Mouse (Mus musculus) liver (tissue): ENCODE measurements around the gene Smarcc2.

Experiments used
- DNase-seq: peaks from one replicate; pipeline ENCODE4 v3.0.0-alpha.2; 2020; ENCODE audit warnings: mixed read lengths

Smarcc2 gene

GRCm38 (mm10) chr10:128522351-128522750, 63.3 kb downstream of the Smarcc2 start:
- DNase-seq = no peak

DNA sequence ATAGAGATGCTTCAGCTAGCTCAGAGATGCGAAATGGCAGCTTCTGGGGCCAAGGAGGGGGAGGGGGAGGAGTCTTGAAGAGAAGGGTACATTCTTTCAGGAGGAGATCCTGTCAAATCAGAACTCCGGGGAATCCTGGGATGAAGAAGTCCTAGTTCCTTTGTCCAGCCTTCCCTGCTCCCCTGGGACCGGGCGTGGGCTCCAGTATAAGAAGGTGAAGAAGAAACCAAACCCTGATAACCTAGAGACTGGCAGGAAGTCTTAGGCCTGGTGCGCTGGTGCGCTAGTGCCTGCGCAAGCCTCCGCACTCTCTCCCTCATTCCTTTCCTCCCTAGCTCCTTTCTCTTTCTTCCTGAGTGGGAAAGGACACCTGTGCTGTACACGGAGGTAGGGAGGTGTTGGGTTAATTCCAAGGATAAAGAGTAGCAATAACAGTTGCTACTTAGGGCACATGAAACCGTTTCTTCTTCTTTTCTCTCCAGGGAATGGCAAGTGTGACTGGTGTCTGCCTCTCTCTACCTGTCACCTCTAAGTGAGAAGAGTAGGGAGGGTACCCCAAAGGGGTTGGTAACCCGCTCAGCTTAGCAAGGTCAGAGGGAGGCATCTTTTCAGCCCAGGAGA, 65.2 kb downstream of the Smarcc2 start:
- DNase-seq = no peak

DNA sequence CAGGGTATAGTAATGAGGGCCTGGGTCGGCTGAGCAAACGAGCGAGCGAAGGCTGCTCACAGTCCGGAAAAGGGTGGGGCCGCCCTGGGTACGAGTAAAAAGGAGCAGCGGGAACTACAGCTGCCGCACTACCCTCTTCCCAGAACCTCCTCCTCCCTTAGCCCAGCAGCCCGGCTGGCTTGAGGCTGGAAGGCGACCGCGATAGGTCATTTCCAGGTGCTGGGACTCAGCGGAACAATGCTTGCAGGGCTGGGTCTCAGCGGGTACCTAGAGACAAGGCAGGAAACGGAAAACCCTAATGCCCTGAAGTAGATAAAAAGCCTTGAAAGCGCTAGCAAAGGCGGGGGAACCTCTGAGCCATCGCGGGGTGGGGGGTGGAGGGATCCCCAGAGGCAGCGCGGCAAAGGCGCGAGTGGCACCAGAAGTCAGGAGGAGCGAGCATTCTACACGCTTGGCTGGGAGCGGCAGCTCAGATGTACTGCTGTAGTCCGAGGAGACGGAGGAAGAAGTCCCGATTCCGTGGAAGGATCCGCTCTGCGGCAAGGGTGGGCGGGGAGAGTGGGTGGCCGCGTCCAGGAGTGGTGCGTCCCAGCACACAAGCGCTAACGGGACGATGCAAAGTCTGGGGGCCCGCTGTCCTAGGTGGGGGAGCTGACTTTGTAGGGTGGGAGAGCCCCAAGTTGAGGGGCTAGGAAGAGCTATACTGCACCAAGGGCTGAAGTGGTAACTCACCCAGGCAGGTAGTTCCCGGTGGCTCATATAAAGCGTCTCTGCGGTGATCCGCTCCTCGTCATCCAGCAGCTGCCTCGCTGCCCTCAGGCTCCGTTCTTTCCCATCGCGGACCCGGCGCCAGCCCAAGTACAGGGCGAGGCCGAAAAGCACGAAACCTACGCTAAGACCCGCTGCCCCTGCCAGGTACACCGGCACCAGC, 65.9 kb downstream of the Smarcc2 start:
- peak; percentile 63 for DNase-seq

GRCm38 (mm10) chr10:128525671-128526308, 66.7 kb downstream of the Smarcc2 start, which contains the start of gene Esyt1:
Esyt1 (minus strand) TSS chr10:128525871.
- DNase-seq = peak; percentile 95

- no peak for DNase-seq
Measured at GRCm38 (mm10) chr10:128526366-128527356, 67.6 kb downstream of the Smarcc2 start.

DNA sequence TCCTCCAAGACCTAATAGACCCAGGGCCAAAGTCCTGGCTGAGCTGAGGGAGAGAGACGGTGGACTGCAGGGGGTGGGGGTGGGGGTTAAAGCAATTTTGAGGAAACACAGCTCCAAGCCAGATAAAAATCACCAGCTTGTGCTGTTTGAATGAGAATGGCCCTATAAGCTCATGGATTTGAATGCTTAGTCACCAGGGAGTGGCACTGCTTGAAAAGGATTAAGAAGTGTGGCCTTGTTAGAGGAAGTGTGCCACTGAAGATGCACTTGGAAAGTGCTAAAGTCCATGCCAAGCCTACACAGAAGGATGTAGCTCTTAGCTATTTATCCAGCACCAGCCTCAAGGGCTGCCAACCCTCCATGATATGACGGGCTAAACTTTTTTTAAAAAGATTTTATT, 76.2 kb downstream of the Smarcc2 start:
- DNase-seq = no peak

DNA sequence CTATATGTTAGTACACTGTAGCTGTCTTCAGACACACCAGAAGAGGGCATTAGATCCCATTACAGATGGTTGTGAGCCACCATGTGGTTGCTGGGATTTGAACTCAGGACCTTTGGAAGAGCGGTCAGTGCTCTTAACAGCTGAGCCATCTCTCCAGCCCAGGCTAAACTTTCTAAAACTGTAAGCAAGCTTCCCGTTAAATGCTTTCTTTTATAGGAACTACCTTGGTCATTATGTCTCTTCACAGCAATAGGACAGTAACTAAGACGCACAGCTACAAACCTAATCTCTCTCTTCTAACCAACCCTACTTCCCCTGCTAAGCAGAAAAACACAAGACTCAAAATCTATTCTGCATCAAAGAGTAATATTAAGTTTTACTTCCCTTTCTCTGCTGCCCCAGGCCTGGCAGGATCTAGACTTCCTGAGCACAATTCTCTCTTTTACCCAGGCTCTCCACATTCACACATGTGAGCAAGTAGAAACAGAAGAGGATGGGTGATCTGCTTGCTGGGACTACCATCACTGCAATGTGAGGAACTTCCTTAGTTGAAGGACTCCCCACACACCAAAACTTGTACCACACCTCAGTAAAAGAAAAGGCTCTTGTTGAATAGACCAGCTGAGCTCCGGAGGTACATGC, 76.7 kb downstream of the Smarcc2 start:
- no peak for DNase-seq

DNA sequence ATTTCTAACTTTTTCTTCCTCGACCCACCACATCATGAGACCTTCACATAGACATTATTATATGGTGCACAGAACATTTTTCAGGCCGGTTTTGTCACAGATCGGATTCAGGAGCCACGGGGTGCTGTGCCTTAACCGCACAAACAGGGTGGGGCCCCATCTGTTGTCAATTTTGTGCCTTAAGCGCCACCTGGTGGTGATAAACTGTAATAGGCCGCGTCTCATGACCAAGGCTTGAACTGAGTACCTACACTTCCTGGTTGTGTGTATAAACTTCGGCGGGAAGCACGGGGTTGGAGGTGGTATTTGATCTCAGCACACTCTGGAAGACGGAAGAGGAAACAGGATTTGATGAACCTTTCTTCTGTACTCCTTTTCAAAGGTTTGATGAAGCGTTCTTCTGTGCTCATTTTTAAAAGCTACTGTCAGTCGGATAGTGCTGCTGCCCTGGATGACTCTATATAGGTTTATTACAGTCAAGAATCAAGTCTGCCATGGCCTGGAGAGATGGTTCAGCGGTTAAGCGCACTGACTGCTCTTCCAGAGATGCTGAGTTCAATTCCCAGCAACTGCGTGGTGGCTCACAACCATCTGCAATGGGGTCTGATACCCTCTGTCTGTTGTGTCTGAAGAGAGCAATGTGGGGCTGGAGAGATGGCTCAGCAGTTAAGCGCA, 77.4 kb downstream of the Smarcc2 start:
- peak; percentile 91 for DNase-seq

DNA sequence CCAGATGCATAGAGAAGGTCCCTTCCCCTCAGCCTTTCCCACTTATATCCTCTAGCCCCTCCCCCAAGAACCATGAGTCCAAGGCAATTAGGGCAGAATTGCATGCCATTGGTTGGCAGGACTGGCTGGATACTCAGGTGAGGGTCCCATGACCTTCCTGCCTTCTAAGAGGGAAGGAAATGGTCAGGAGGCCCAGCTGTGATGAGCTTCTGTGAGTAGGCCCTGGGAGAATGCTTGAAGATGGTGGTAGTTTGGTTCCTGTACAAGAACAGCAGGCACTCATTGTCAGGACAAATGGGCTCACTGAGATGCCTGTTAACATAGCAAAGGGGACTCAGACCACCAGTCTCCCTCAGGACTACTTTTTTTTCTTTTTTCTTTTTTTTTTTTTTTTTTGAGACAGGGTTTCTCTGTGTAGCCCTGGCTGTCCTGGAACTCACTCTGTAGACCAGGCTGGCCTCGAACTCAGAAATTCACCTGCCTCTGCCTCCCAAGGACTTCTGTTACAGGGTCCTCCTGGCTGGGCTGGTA, 79.4 kb downstream of the Smarcc2 start:
- DNase-seq = no peak
